Mouse (Mus musculus): ENCODE measurements around the gene Amot. TPM values are rescaled to one million over a fixed set of nuclear protein-coding genes. Genes with fewer than 3 reads are reported as not detected.

Amot gene
- total and polyA plus RNA-seq, 3 experiments = not detected

DNA sequence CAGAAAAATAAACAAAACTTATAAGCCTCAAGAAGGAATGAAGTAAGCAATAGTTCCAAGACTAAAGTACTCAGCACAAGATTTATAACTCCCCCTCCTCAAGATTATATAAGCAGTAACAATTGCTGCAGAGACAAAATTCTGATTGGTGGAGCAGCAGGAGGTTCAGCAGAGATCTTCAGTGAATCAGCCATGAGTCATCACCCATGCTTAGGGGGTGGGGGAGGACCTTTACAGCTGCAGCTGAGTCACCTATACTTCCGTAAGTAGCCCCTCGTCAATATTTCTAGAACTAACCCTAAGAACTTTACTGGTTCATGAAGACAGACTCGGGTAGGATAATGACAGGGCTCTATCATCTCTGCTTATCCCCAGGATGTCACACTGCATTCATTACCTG, 43.6 kb downstream of the Amot start:
- Histone ChIP-seq H3K27me3 (replicated peaks) (no peaks in the 10 kb centered on the region), H3K27ac (ENCODE audit: insufficient read depth, low read depth) (no peak overlapping the region), H3K4me1 (ENCODE audit: control insufficient read depth in 1 of 2, insufficient read depth in 2 of 2) (no peaks in the 10 kb centered on the region), H3K79me2 (replicated peaks; ENCODE audit: control insufficient read depth, extremely low read depth, insufficient read depth, poor library complexity, severe bottlenecking) (no peaks in the 10 kb centered on the region), H3K9me3 (replicated peaks; ENCODE audit: low read length) (peaks cover 4% of the 10 kb centered on the region), H3K36me3 (replicated peaks in 1 of 2; ENCODE audit: control insufficient read depth in 1 of 2, insufficient read depth in 1 of 2, low read length in 1 of 2) (no peaks in the 10 kb centered on the region), H3K4me3 (replicated peaks in 1 of 3; ENCODE audit: low read depth in 2 of 3, low read length in 2 of 3, poor library complexity in 1 of 3) (no peak overlapping the region), H3K9ac (ENCODE audit: insufficient read depth, low read depth) (no peak overlapping the region), H3K4me2 (ENCODE audit: insufficient read depth, low read depth, poor library complexity, severe bottlenecking) (no peak overlapping the region)
- dilution Hi-C loops (cut with MboI; ENCODE audit: extremely low pct_ligation_motif_present, extremely low pct_unique_long_range_greater_than_20kb, low sequenced_read_pairs) (no loop called here), in situ Hi-C loops (cut with MboI; ENCODE audit: low pct_ligation_motif_present, low pct_unique_long_range_greater_than_20kb, low sequenced_read_pairs) (no loop called here)
- TF ChIP-seq EP300 (IDR thresholded peaks at IDR 0.05; ENCODE audit: low read length) = no peak
- TF ChIP-seq MAFK (IDR thresholded peaks at IDR 0.05; ENCODE audit: insufficient replicate concordance, low read length) = no peak
- no peak for TF ChIP-seq MXI1 (IDR thresholded peaks at IDR 0.05; ENCODE audit: low read depth, low read length)
- no peak for DNase-seq (ENCODE audit: extremely low read depth)

DNA sequence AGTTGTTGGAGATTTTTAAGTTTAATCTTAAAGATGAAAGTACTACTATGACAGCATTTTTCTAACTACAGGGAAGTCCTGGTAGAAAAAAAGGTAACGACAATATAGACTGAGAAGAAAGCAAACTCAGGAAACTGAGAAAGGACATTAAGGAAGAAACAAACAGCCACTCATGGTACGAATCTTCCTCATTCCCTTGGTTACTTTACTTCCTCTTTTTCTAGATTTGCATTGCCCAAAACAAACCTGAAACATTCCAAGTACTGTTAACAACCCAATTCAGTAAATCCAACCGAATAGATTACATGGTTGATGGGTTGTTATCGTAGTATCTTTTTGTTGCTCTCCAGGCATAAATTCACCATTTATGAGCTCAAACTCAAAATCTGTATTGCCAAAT, 48.7 kb downstream of the Amot start:
- Histone ChIP-seq H3K9ac (ENCODE audit: insufficient read depth, low read depth) (no peak overlapping the region), H3K9me3 (replicated peaks; ENCODE audit: low read length) (peaks cover 2% of the 10 kb centered on the region), H3K4me3 (replicated peaks in 1 of 3; ENCODE audit: low read depth in 2 of 3, low read length in 2 of 3, poor library complexity in 1 of 3) (no peak overlapping the region), H3K4me1 (ENCODE audit: control insufficient read depth in 1 of 2, insufficient read depth in 2 of 2) (no peaks in the 10 kb centered on the region), H3K36me3 (replicated peaks in 1 of 2; ENCODE audit: control insufficient read depth in 1 of 2, insufficient read depth in 1 of 2, low read length in 1 of 2) (no peaks in the 10 kb centered on the region), H3K79me2 (replicated peaks; ENCODE audit: control insufficient read depth, extremely low read depth, insufficient read depth, poor library complexity, severe bottlenecking) (no peaks in the 10 kb centered on the region), H3K27me3 (replicated peaks) (no peaks in the 10 kb centered on the region), H3K27ac (ENCODE audit: insufficient read depth, low read depth) (no peak overlapping the region), H3K4me2 (ENCODE audit: insufficient read depth, low read depth, poor library complexity, severe bottlenecking) (no peak overlapping the region)
- in situ Hi-C loops (cut with MboI; ENCODE audit: low pct_ligation_motif_present, low pct_unique_long_range_greater_than_20kb, low sequenced_read_pairs) (no loop called here), dilution Hi-C loops (cut with MboI; ENCODE audit: extremely low pct_ligation_motif_present, extremely low pct_unique_long_range_greater_than_20kb, low sequenced_read_pairs) (no loop called here)
- TF ChIP-seq NELFE (IDR thresholded peaks at IDR 0.05; ENCODE audit: low read depth, low read length) = no peak
- TF ChIP-seq RCOR1 (conservative IDR thresholded peaks at IDR 0.05; ENCODE audit: low read depth, low read length) = no peak
- TF ChIP-seq KAT2A (IDR thresholded peaks at IDR 0.05; ENCODE audit: insufficient replicate concordance, low read length) = no peak
- TF ChIP-seq ZNF384 (IDR thresholded peaks at IDR 0.05; ENCODE audit: low read depth, low read length) = no peak
- no peak for TF ChIP-seq CHD2 (IDR thresholded peaks at IDR 0.05; ENCODE audit: low read length)
- TF ChIP-seq USF2 (conservative IDR thresholded peaks at IDR 0.05; ENCODE audit: low read depth, low read length) = no peak
- TF ChIP-seq POLR2A (IDR thresholded peaks at IDR 0.05; ENCODE audit: low read depth, low read length) = no peak
- TF ChIP-seq UBTF (IDR thresholded peaks at IDR 0.05; ENCODE audit: low read depth, low read length) = no peak
- no peak for TF ChIP-seq SMC3 (IDR thresholded peaks at IDR 0.05; ENCODE audit: low read depth, low read length)
- no peak for TF ChIP-seq TCF12 (IDR thresholded peaks at IDR 0.05; ENCODE audit: low read depth, low read length)
- TF ChIP-seq MAZ (IDR thresholded peaks at IDR 0.05; ENCODE audit: low read depth, low read length) = no peak
- no peak for DNase-seq (ENCODE audit: extremely low read depth)

DNA sequence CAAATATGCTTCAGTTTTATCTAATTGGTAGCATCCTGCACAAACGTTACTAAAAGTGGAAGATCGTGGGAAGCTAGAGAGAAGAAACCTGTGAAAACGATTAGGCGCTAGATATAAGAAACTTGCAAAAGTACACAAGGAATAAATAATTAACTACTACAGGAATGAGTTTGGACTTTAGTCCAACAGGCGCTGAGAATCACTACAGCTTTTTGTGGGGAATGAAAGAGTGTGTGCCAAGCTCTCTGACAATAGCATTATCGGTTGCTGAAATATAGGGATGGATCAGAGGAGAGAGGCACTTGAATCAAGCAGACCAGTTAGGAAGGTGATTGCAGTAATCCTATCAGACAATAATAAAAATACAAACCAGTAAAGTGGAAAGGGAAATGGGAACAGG, 49.4 kb downstream of the Amot start:
- H3K4me2 ChIP-seq (ENCODE audit: insufficient read depth, low read depth, poor library complexity, severe bottlenecking) = no peak overlapping the region
- peaks cover 7% of the 10 kb centered on the region for H3K9me3 ChIP-seq (replicated peaks; ENCODE audit: low read length)
- H3K36me3 ChIP-seq (replicated peaks in 1 of 2; ENCODE audit: control insufficient read depth in 1 of 2, insufficient read depth in 1 of 2, low read length in 1 of 2) = no peaks in the 10 kb centered on the region
- no peaks in the 10 kb centered on the region for H3K27me3 ChIP-seq (replicated peaks)
- dilution Hi-C loops (cut with MboI; ENCODE audit: extremely low pct_ligation_motif_present, extremely low pct_unique_long_range_greater_than_20kb, low sequenced_read_pairs) = no loop called here
- in situ Hi-C loops (cut with MboI; ENCODE audit: low pct_ligation_motif_present, low pct_unique_long_range_greater_than_20kb, low sequenced_read_pairs) = no loop called here
- no peak for DNase-seq (ENCODE audit: extremely low read depth)
- TF ChIP-seq EP300 (IDR thresholded peaks at IDR 0.05; ENCODE audit: low read length) = no peak
- no peak for TF ChIP-seq MEF2A (IDR thresholded peaks at IDR 0.05; ENCODE audit: borderline replicate concordance, low read depth, low read length)
- no peak for TF ChIP-seq CHD1 (IDR thresholded peaks at IDR 0.05; ENCODE audit: low read depth, low read length)
- no peak for TF ChIP-seq ZNF384 (IDR thresholded peaks at IDR 0.05; ENCODE audit: low read depth, low read length)
- no peak for TF ChIP-seq HCFC1 (IDR thresholded peaks at IDR 0.05; ENCODE audit: low read depth, low read length)
- TF ChIP-seq SIN3A (IDR thresholded peaks at IDR 0.05; ENCODE audit: low read length) = no peak
- TF ChIP-seq NRF1 (IDR thresholded peaks at IDR 0.05; ENCODE audit: low read depth, low read length) = no peak
- TF ChIP-seq KAT2A (IDR thresholded peaks at IDR 0.05; ENCODE audit: insufficient replicate concordance, low read length) = no peak
- no peak for TF ChIP-seq MYC (IDR thresholded peaks at IDR 0.05; ENCODE audit: low read depth, low read length)
- no peak for TF ChIP-seq ZMIZ1 (IDR thresholded peaks at IDR 0.05; ENCODE audit: low read depth, low read length)
- TF ChIP-seq CTCF (conservative IDR thresholded peaks at IDR 0.05 in 1 of 2, IDR thresholded peaks at IDR 0.05 in 1 of 2; ENCODE audit: low read depth in 2 of 2, low read length in 2 of 2) = no peak
- no peak overlapping the region for H3K4me3 ChIP-seq (replicated peaks in 1 of 3; ENCODE audit: low read depth in 2 of 3, low read length in 2 of 3, poor library complexity in 1 of 3)
- no peaks in the 10 kb centered on the region for H3K4me1 ChIP-seq (ENCODE audit: control insufficient read depth in 1 of 2, insufficient read depth in 2 of 2)
- H3K9ac ChIP-seq (ENCODE audit: insufficient read depth, low read depth) = no peak overlapping the region
- H3K79me2 ChIP-seq (replicated peaks; ENCODE audit: control insufficient read depth, extremely low read depth, insufficient read depth, poor library complexity, severe bottlenecking) = no peaks in the 10 kb centered on the region
- H3K27ac ChIP-seq (ENCODE audit: insufficient read depth, low read depth) = no peak overlapping the region
